Mouse (Mus musculus) urinary bladder, postnatal 10 days (tissue): ENCODE data around the gene Ptpn12.
A peak's percentile ranks its signal among the peaks of the same experiment; 100 is the strongest.
"Not testable (repeated sequence)": the region's sequence is repeated elsewhere in the genome, so short reads cannot be mapped to it uniquely, and the experiment has no call there.

Source experiments
- DNase-seq: peaks from one replicate; pipeline ENCODE4 v3.0.0; 2022; ENCODE audit warnings: low spot score

The Ptpn12 gene

DNA sequence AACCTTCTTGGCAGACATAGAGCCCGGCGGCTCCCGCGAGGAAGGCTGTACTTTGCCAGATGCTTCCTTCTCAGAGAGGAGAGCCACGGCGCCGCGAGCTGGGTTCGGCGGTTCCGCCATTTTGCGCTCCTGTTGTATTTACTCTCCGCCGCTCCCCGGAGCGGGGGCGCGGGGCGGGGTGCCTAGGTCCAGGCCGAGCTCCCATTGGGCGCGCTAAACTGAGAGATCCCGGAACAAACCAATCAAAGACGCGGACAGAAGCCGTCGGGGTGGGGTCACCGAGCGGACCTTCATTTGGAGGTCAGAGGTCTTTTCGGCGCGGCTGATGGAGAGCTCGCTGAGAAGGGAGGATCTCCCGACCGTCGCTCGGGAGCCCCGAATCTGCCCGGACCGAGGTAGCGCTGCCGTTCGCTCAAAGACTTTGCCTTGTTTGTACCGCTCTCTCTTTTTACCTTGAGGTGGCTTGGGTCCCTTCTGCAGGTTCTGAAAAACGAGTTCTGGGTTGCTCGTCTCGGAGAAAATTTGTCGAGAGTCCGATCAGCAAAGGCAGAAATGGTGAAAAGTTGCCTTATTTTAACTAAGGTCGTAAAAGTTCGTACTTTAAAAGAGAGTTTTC is 103.9 kb downstream of the Ptpn12 start:
- DNase-seq, result peak; percentile 80

DNA sequence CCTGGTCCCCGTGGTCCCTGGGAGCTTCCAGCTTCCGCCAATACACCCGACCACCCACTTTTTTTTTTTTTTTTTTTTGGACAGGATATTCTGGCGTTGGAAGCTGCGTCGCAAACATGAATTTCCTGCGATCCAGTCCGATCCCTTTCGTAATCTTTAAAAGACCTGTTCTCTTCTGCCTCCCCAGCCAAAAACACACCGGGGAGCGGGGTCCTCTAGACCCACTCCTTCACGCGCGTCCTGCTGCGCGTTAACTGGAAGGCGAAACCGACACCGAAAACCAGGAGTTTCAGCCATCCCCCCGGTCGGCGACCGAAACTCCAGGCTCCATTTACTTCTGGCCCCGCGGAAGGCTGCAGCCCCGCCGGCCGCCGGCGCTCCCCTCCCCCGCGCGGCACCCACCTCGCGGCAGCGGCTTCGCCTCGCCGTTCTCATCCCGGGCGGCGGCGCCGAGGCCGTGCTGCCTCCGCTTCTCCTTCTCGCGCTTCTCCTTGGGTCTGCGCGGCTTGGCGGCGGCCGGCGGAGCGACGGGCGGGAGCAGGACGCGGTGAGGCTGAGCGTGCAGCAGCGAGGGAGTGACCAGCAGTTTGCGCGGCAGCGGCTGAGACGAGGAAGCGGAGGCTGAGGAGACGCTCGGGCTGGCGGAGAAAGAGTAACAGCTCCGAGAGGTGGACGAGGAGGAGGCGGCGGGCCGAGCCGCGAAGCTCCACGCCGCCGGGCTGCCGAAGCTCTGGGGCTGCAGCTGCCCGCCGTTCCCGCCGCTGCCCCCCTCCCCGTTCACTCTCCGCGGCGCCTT is 104.7 kb downstream of the Ptpn12 start:
- no peak for DNase-seq

DNA sequence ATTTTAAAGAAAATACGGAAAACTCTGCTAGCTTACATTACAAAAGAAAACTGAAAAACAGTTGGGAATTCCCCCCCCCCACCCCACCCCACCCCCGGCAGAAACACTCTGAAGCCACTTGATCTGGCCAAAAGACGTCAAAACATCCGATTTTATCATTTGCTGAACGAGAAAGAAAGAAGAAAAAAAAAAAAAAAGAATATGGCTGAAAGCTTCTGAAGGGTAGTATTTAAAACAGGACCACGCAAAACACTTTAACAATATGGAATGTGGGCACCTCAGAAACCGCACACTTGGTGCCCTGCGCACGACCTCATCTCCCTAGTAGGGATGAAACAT is 105.2 kb downstream of the Ptpn12 start:
- no peak for DNase-seq

DNA sequence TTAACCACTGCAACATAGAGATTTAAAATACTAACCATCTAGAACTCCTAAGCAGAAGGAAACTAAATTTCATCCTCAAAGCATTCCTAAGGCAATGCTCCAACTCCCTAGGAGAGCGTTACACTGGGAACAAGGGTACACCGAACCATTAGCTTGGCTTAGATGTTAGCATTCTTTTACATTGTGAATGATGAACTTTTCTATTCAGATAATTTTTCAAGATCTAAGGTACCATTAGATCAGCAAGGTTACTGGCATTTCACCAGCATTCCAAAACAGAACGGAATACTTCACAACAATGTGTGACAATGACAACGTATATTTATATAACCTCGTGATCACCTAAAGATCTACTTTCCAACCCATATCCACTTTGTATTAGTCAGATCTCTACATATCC is 105.6 kb downstream of the Ptpn12 start:
- no peak for DNase-seq

DNA sequence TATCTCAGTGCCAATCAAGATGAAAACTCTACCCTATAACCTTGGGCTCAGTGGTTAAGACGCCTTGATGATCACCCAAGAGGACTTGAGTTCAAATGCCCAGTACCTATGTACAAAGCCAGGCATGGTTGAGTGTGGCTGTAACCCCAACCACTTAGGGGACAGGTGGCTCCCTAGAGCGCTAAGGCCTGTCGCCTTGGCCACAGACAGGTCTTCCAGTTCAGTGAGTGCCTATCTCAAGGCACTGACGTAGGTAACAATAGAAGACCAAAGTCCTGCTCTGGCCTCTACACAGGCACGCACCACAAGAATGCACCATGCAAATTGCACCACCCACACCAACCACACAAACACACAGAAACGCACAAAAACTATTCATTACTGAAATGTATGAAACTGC is 108.8 kb downstream of the Ptpn12 start:
- no peak for DNase-seq

DNA sequence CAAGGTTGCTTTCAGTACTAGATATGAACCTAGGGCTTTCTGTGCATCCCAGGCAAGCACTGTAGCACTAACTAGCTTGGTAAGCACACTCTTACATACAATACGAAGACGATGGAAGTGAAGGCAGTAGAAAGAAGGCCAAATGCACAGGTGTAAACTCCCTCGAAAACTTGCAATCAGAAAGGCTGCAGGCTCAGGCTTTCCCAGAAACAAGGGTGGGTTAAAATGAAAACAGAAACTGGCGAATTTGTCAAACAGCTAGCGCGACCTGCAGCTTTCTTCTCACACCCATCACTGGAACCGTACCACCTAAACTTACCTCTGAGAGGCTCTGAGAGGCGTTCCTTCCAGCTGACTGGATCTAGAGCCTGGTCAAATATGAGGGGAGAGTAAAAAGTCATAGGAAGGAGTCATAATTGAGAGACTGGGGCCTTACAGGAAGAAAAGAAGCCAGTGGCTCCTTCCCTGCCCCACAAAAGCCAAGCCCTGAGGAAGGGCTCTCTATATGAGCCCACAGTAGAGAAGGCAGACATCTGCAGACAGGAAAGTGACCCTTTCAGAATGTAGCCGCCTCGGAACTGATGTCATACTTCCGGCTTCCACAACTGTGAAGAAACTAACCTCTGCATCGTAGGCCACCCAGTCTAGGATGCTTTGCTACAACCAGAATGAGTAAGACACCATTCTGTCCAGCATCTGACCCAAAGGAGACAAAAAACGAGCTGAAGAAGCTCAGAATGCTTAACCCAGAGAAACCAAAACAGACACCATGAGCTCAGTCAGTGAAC is 110.6 kb downstream of the Ptpn12 start:
- DNase-seq, result no peak

DNA sequence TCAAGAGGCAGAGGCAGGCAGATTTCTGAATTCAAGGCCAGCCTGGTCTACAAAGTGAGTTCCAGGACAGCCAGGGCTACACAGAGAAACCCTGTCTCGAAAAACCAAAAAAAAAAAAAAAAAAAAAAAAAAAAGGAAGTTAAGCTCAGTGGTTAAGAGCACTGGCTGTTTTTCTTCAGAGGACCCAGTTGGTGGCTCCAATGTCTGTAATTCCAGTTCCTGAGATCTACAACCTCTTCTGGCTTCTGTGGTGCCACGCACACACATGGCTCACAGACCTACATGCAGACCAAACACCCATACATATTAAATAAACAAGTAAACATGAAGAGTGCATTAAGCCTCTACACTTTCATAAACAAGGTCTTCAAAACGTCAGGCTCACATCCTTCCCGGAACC is 111.9 kb downstream of the Ptpn12 start:
- DNase-seq, result not testable (repeated sequence)

DNA sequence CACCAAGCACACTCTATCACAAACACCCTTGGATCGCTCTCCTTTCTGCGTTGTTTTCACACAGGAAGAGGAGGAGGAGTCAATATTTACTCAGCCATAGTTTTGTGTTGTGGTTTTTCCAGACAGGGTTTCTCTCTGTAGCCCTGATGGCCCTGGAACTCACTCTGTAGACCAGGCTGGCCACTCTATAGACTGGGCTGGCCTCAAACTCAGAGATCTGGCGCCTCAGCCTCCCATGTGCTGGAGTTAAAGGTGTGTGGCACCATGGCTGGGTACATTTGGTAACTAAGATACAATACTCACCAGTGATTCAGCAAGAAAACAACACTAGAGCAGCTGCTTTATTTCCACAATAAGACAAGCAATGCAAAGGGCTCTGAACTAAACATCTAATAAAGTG is 113.2 kb downstream of the Ptpn12 start:
- no peak for DNase-seq

DNA sequence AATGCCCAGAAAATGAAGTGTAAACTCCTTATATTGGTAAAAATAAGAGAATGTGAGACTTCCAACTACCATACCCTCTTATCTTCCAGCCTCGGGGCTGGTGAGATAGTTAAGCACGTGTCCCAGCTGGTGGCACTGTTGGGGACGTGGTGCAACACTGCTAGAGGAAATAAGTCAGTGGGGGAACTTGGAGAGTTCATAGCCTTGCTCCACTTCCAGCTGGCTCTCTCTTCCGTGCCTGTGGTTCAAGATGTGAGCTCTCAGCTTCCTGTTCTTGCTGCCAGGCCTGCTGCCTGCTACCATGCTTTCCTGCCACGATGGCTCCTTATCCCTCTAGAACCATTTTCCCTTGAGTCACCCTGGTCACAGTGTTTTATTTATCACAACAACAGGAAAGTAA is 114.5 kb downstream of the Ptpn12 start:
- no peak for DNase-seq

DNA sequence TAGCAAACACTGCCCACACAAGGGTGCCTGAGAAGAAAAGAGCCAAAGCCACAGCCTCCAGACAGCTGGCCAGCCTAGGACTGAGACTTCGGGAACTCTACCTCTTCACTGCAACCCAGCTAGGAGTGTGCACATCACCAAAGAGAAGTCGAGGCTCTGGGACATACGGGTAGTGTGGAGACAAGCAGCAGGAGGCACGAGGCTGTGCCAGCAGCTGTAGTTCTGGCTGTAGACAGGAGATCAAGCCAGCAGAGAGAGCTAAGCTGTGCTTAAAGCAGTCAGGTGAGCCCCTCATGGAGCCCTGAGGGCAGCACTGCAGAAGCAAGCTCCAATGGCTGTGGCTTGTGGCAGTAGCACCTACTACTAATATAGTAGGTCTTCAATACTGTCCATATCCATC is 115.0 kb downstream of the Ptpn12 start:
- no peak for DNase-seq

DNA sequence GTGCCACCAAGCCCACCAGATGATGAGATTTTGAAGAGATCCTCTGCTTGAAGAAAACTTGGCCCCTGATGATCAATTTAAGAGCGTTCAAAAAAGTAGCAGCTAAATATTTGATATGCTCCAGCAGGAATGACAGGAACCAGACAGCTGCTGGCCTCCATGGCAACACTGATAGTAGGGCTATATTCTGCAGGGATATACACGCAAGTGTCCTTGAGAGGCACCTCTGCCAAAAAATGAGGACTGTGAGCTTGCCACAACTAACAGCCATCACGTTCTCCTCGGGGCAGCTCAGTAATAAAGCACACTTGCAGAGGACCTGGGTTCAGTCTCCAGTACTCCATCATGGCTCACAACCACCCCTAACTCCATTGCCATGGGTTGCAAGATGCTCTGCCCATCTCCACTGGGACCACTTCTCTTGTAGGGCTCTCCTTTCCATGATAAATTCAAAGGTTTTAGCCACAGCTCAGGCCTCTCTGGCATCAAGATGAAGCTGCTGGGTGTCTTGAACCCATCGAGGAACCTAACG is 115.6 kb downstream of the Ptpn12 start:
- no peak for DNase-seq

DNA sequence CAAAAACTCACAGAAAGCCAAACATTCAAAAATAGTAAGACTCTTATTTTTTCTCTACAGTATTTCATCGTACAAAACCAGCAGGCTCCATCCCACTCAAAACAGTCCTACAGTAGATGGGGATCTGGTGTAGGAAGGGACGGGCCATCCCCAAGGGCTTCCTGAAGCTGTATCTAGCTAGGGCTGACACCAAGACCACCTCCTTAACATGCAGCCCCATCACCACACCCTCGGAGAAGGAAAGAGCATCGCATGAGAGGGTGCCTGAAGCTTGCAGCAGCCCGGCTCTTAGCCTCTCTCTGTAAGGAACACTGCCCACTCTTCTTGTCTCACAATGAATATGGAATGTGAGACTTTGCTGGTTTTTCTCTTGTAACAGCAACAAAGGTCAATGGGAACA is 117.2 kb downstream of the Ptpn12 start:
- no peak for DNase-seq
